Mouse (Mus musculus): ENCODE measurements around the gene Homer2. TPM values are rescaled to one million over a fixed set of nuclear protein-coding genes. Genes with fewer than 3 reads are reported as not detected.

Gene Homer2
- polyA plus RNA-seq, 1 experiment: 4.4 TPM

GRCm38 (mm10) chr7:81604991-81605390 is 102.3 kb downstream of the Homer2 start:
- TF ChIP-seq FLI1 (IDR thresholded peaks at IDR 0.05; ENCODE audit: low read length) (no peak), GATA1 (IDR thresholded peaks at IDR 0.05; ENCODE audit: borderline replicate concordance, low read length) (no peak)
- H3K27me3 ChIP-seq (replicated peaks): peaks cover 2% of the 10 kb centered on the region
- no peaks in the 10 kb centered on the region for H3K9me3 ChIP-seq
- peaks cover 48% of the 10 kb centered on the region for H3K4me1 ChIP-seq
- H3K36me3 ChIP-seq (replicated peaks; ENCODE audit: low read length): peaks cover 6% of the 10 kb centered on the region
- H3K4me3 ChIP-seq (replicated peaks): no peak overlapping the region

GRCm38 (mm10) chr7:81599379-81600280 is 107.7 kb downstream of the Homer2 start:
- H3K36me3 ChIP-seq (replicated peaks; ENCODE audit: low read length): peaks cover 57% of the 10 kb centered on the region
- no peaks in the 10 kb centered on the region for H3K9me3 ChIP-seq
- peaks cover 19% of the 10 kb centered on the region for H3K4me1 ChIP-seq
- no peaks in the 10 kb centered on the region for H3K27me3 ChIP-seq (replicated peaks)
- no peak for TF ChIP-seq FLI1 (IDR thresholded peaks at IDR 0.05; ENCODE audit: low read length)
- no peak for TF ChIP-seq GATA1 (IDR thresholded peaks at IDR 0.05; ENCODE audit: borderline replicate concordance, low read length)
- H3K4me3 ChIP-seq (replicated peaks): no peak overlapping the region

GRCm38 (mm10) chr7:81597660-81598059 is 109.7 kb downstream of the Homer2 start:
- Histone ChIP-seq H3K4me3 (replicated peaks) (no peak overlapping the region), H3K4me1 (peaks cover 10% of the 10 kb centered on the region), H3K27me3 (replicated peaks) (no peaks in the 10 kb centered on the region), H3K36me3 (replicated peaks; ENCODE audit: low read length) (peaks cover 77% of the 10 kb centered on the region), H3K9me3 (no peaks in the 10 kb centered on the region)
- no peak for TF ChIP-seq FLI1 (IDR thresholded peaks at IDR 0.05; ENCODE audit: low read length)
- TF ChIP-seq GATA1 (IDR thresholded peaks at IDR 0.05; ENCODE audit: borderline replicate concordance, low read length): no peak

GRCm38 (mm10) chr7:81596086-81596485 is 111.2 kb downstream of the Homer2 start:
- H3K4me1 ChIP-seq: peaks cover 10% of the 10 kb centered on the region

GRCm38 (mm10) chr7:81595056-81595455 is 112.3 kb downstream of the Homer2 start:
- Histone ChIP-seq H3K27me3 (replicated peaks) (no peaks in the 10 kb centered on the region), H3K9me3 (no peaks in the 10 kb centered on the region), H3K36me3 (replicated peaks; ENCODE audit: low read length) (peaks cover 100% of the 10 kb centered on the region), H3K4me3 (replicated peaks) (no peak overlapping the region), H3K4me1 (peaks cover 10% of the 10 kb centered on the region)
- TF ChIP-seq FLI1 (IDR thresholded peaks at IDR 0.05; ENCODE audit: low read length) (no peak), GATA1 (IDR thresholded peaks at IDR 0.05; ENCODE audit: borderline replicate concordance, low read length) (no peak)

More at GRCm38 (mm10) chr7:81596086-81596485, 111.2 kb downstream of the Homer2 start:
- Histone ChIP-seq H3K4me3 (replicated peaks) (no peak overlapping the region), H3K36me3 (replicated peaks; ENCODE audit: low read length) (peaks cover 93% of the 10 kb centered on the region), H3K9me3 (no peaks in the 10 kb centered on the region), H3K27me3 (replicated peaks) (no peaks in the 10 kb centered on the region)
- TF ChIP-seq FLI1 (IDR thresholded peaks at IDR 0.05; ENCODE audit: low read length) (no peak), GATA1 (IDR thresholded peaks at IDR 0.05; ENCODE audit: borderline replicate concordance, low read length) (no peak)

GRCm38 (mm10) chr7:81593387-81593786 is 113.9 kb downstream of the Homer2 start:
- Histone ChIP-seq H3K4me1 (peaks cover 4% of the 10 kb centered on the region; the same call in 1 of the 2 replicates), H3K27me3 (replicated peaks) (no peaks in the 10 kb centered on the region), H3K4me3 (replicated peaks) (no peak overlapping the region), H3K36me3 (replicated peaks; ENCODE audit: low read length) (peaks cover 99% of the 10 kb centered on the region), H3K9me3 (no peaks in the 10 kb centered on the region)
- TF ChIP-seq GATA1 (IDR thresholded peaks at IDR 0.05; ENCODE audit: borderline replicate concordance, low read length) (no peak), FLI1 (IDR thresholded peaks at IDR 0.05; ENCODE audit: low read length) (no peak)

- H3K4me1 ChIP-seq: no peaks in the 10 kb centered on the region; the same call in 1 of the 2 replicates
- H3K36me3 ChIP-seq (replicated peaks; ENCODE audit: low read length): peaks cover 99% of the 10 kb centered on the region
- H3K9me3 ChIP-seq: no peaks in the 10 kb centered on the region
- TF ChIP-seq FLI1 (IDR thresholded peaks at IDR 0.05; ENCODE audit: low read length): no peak
- no peak for TF ChIP-seq GATA1 (IDR thresholded peaks at IDR 0.05; ENCODE audit: borderline replicate concordance, low read length)
- H3K4me3 ChIP-seq (replicated peaks): no peak overlapping the region
- H3K27me3 ChIP-seq (replicated peaks): no peaks in the 10 kb centered on the region
Observed at GRCm38 (mm10) chr7:81592686-81593085, 114.6 kb downstream of the Homer2 start.

GRCm38 (mm10) chr7:81587238-81587637 is 120.1 kb downstream of the Homer2 start:
- Histone ChIP-seq H3K27me3 (replicated peaks) (no peaks in the 10 kb centered on the region), H3K9me3 (no peaks in the 10 kb centered on the region), H3K4me3 (replicated peaks) (no peak overlapping the region), H3K4me1 (peaks cover 15% of the 10 kb centered on the region), H3K36me3 (replicated peaks; ENCODE audit: low read length) (peaks cover 95% of the 10 kb centered on the region)
- TF ChIP-seq GATA1 (IDR thresholded peaks at IDR 0.05; ENCODE audit: borderline replicate concordance, low read length) (no peak), FLI1 (IDR thresholded peaks at IDR 0.05; ENCODE audit: low read length) (no peak)

- no peaks in the 10 kb centered on the region for H3K27me3 ChIP-seq (replicated peaks)
- no peak for TF ChIP-seq GATA1 (IDR thresholded peaks at IDR 0.05; ENCODE audit: borderline replicate concordance, low read length)
- TF ChIP-seq FLI1 (IDR thresholded peaks at IDR 0.05; ENCODE audit: low read length): no peak
- H3K4me1 ChIP-seq: peaks cover 19% of the 10 kb centered on the region
- H3K4me3 ChIP-seq (replicated peaks): no peak overlapping the region
- H3K9me3 ChIP-seq: no peaks in the 10 kb centered on the region
- peaks cover 92% of the 10 kb centered on the region for H3K36me3 ChIP-seq (replicated peaks; ENCODE audit: low read length)
Observed at GRCm38 (mm10) chr7:81585326-81585725, 122.0 kb downstream of the Homer2 start.

GRCm38 (mm10) chr7:81583512-81583911 is 123.8 kb downstream of the Homer2 start:
- H3K27me3 ChIP-seq (replicated peaks): no peaks in the 10 kb centered on the region
- no peaks in the 10 kb centered on the region for H3K9me3 ChIP-seq
- TF ChIP-seq GATA1 (IDR thresholded peaks at IDR 0.05; ENCODE audit: borderline replicate concordance, low read length): no peak
- TF ChIP-seq FLI1 (IDR thresholded peaks at IDR 0.05; ENCODE audit: low read length): no peak
- H3K4me1 ChIP-seq: peaks cover 28% of the 10 kb centered on the region
- H3K36me3 ChIP-seq (replicated peaks; ENCODE audit: low read length): peaks cover 93% of the 10 kb centered on the region
- H3K4me3 ChIP-seq (replicated peaks): no peak overlapping the region

All from megakaryocyte, embryonic 14.5 days (primary cell).